Mouse (Mus musculus): ENCODE measurements around the gene Vopp1.

DNA sequence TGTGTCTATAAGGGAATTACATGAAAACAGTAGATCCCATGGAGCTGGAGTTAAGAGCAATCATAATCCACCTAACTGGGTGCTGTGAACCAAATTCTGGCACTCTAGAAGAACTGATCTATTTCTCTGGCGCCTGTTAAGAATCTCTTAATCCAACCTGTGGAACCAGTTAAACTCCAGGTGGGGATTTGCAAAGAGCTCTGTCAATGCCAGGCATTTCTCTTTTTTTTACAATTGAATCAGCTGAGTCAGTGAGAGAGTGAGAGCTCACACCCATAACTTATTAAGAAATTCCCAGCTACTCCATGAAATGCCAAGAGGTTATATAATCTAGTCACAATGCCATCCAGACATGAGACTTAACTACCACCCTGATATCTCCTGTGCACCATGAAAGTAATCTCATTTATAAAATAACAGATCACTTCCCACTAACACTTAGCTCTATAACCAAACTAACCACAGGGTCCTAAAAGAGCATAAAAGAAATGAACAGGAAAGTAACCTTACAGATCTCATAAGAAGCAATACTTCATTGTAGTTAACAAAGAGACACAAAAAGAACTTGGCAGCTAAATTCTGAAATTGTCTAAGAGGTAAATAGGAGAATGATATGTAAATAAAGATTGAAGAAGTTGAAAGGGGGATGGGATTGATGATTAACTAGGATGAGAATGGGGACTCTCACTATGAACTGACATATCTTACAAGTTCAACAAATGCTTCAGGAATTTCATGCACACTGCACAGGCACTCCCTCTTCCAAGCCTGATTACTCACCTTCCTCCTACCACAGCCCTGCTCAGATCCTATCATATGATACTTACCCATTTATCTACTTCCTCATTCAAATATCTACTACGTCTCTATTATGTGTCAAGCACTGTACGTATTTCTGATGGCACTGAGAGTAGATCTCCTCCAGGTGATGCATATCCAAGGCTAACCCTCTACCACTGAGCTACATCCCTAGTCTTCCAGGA, 12.9 kb downstream of the Vopp1 start:
- TF ChIP-seq POLR2A (IDR thresholded peaks at IDR 0.05; ENCODE audit: borderline replicate concordance, extremely low read depth, low read depth, low read length): no peak
- no peak for TF ChIP-seq CTCF (IDR thresholded peaks at IDR 0.05; ENCODE audit: insufficient read depth, low read length)
